8 mouse cellular contexts compared by ENCODE assay signal in the genomic region with DNA sequence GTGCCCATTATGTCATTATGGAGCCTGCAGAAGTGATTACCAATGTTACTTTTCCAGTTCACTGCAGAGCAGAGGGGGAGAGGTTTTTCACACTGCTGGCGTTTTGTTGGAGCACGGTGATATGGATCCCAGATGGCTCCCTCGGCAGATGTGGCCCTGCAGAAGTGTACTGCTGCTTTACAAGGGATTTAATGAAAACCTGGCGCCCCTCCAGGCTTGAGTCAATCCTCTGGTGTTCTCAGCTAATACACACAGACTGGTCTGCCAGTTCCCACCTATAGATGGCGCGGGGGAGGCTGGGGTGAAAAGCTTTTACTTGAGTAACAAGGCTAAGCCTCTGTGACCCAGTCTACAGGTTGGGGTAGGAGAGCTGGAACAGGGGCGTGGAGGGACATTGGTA.
A peak's percentile ranks its signal among the peaks of the same experiment; 100 is the strongest.
DNase-seq lines count a peak whose midpoint lies in the region; ATAC-seq and TF ChIP-seq lines count a peak whose summit lies in the region.

No protein-coding gene starts in this region.

- no peak overlapping the region for H3K4me3 ChIP-seq in left cerebral cortex, adult 2 months
- H3K4me3 ChIP-seq in forebrain, embryonic 12.5 days (replicated peaks), result no peak overlapping the region

- no peaks in the 10 kb centered on the region for H3K9me3 ChIP-seq in forebrain, embryonic 12.5 days

- H3K9ac ChIP-seq in forebrain, embryonic 12.5 days, result no peak overlapping the region

- peaks cover 6% of the 10 kb centered on the region for H3K4me1 ChIP-seq in forebrain, embryonic 12.5 days

- peak; percentile 2 for TF ChIP-seq CTCF in left cerebral cortex, adult 2 months (IDR thresholded peaks at IDR 0.05)

- H3K27me3 ChIP-seq in forebrain, embryonic 12.5 days, result no peaks in the 10 kb centered on the region

- H3K36me3 ChIP-seq in forebrain, embryonic 12.5 days (replicated peaks), result no peaks in the 10 kb centered on the region

- ATAC-seq in forebrain, embryonic 12.5 days (ENCODE audit: low FRiP score), result peak; percentile 75; the same call in 1 of the 2 replicates

- 62% methylated on average over 7 of the region's 7 CpGs for WGBS in forebrain, embryonic 12.5 days

- no peak for DNase-seq in left cerebral cortex, adult 2 months (ENCODE audit: extremely low spot score in 1 of 2, low spot score in 2 of 2)
- DNase-seq in left cerebral cortex, adult 18-20 months (ENCODE audit: low spot score in 2 of 2), result no peak
- peak; percentile 54 for DNase-seq in R1 (ENCODE audit: low read depth, low spot score)
- DNase-seq in hindlimb bud, embryonic 11.5 days (ENCODE audit: extremely low spot score, low read depth, low spot score), result peak; percentile 75
- peak; percentile 44 for DNase-seq in skeletal muscle tissue, adult 2 months (ENCODE audit: low read depth, low spot score)
- DNase-seq in cerebellum, adult 9-10 months, result no peak
- DNase-seq in ovary, adult 18-20 months (ENCODE audit: low spot score), result no peak

- no peak overlapping the region for H3K4me2 ChIP-seq in forebrain, embryonic 12.5 days

- H3K27ac ChIP-seq in left cerebral cortex, adult 2 months, result no peak overlapping the region
- no peak overlapping the region for H3K27ac ChIP-seq in forebrain, embryonic 12.5 days

- intact Hi-C loops in left cerebral cortex, adult 2 months (cut with DNase I), result no loop called here

Comparison
In these comparisons a context has a peak if more than half of its experiments do, and no peak if none do; other contexts are left out.
1. DNase-seq: peak in R1 (single experiment), hindlimb bud, embryonic 11.5 days (single experiment) and skeletal muscle tissue, adult 2 months (single experiment); none in left cerebral cortex, adult 2 months (0 of 2), left cerebral cortex, adult 18-20 months (0 of 2), cerebellum, adult 9-10 months (single experiment) and ovary, adult 18-20 months (single experiment).